Mouse (Mus musculus): Measurements from ENCODE around the gene Slc10a6.

- TF ChIP-seq CTCF (IDR thresholded peaks at IDR 0.05; ENCODE audit: low read depth) (no peak), EP300 (IDR thresholded peaks at IDR 0.05; ENCODE audit: low read depth) (no peak)
Observed at GRCm38 (mm10) chr5:103629854-103630580, 814 bp upstream of the Slc10a6 start.
